Mouse (Mus musculus) midbrain, postnatal 0 days (tissue): ENCODE results near the gene Dnm2. TPM values are rescaled to one million over a fixed set of nuclear protein-coding genes. Genes with fewer than 3 reads are reported as not detected.

ENCODE experiments used
- ATAC-seq: fragments of 200-750 bp; cut with Nextera tagmentation; 2 replicates; pipeline ENCODE4 v1.8.0; 2017; ENCODE audit warnings: moderate number of reproducible peaks, mild to moderate bottlenecking, moderate TSS enrichment, moderate library complexity; ENCODE audit not compliant: low FRiP score
- DNase-seq: peaks from one replicate; pipeline ENCODE4 v3.0.0-alpha.2; 2015; ENCODE audit warnings: low spot score
- H3K27ac ChIP-seq: fragments of 300-500 bp; sonication (generic); 2 replicates; pipeline ENCODE4 v1.5.1; 2014; ENCODE audit warnings: low read depth, mild to moderate bottlenecking, low read length, mixed read lengths
- H3K27me3 ChIP-seq: fragments of 300-500 bp; sonication (generic); 2 replicates; pipeline ENCODE4 v1.6.1; 2014; ENCODE audit warnings: low read length, control low read depth, mixed read lengths; ENCODE audit not compliant: insufficient read depth
- H3K36me3 ChIP-seq: fragments of 300-500 bp; sonication (generic); 2 replicates; pipeline ENCODE4 v1.6.1; 2014; ENCODE audit warnings: low read length, control low read depth, mixed read lengths; ENCODE audit not compliant: insufficient read depth
- H3K4me1 ChIP-seq: fragments of 300-500 bp; sonication (generic); 2 replicates; pipeline ENCODE4 v1.6.1; 2014; ENCODE audit warnings: mild to moderate bottlenecking, control low read depth, antibody characterized with exemption, low read length, mixed read lengths; ENCODE audit not compliant: insufficient read depth
- H3K4me2 ChIP-seq: fragments of 300-500 bp; sonication (generic); 2 replicates; pipeline ENCODE4 v1.6.1; 2014; ENCODE audit warnings: low read depth, mild to moderate bottlenecking, low read length, mixed read lengths; ENCODE audit not compliant: poor library complexity, severe bottlenecking
- H3K4me3 ChIP-seq: fragments of 300-500 bp; sonication (generic); 2 replicates; pipeline ENCODE4 v1.5.1; 2014; ENCODE audit warnings: low read depth, mild to moderate bottlenecking, low read length, moderate library complexity
- H3K9ac ChIP-seq: fragments of 300-500 bp; sonication (generic); replicated peaks from 2 replicates; pipeline ENCODE4 v1.6.1; 2014; ENCODE audit warnings: mild to moderate bottlenecking, low read length, moderate library complexity, mixed read lengths; ENCODE audit not compliant: poor library complexity, severe bottlenecking
- H3K9me3 ChIP-seq: fragments of 300-500 bp; sonication (generic); 2 replicates; pipeline ENCODE4 v1.6.1; 2016; ENCODE audit warnings: low read length, control low read depth
- CTCF ChIP-seq: IDR thresholded peaks from 2 replicates; pipeline ENCODE4 v1.5.1; 2016; ENCODE audit warnings: antibody characterized with exemption, mild to moderate bottlenecking
- WGBS: fragments of 180-500 bp; shearing (Covaris S2); extraction: QIAGEN DNeasy Blood & Tissue Kit; methylation state at CpG from one replicate; pipeline ENCODE4 v1.1.7; 2014; 5-methylcytosine and 5-hydroxymethylcytosine counted together
- microRNA-seq: library from miRNA; unstranded; fragments of <30 nt; microRNA quantifications from one replicate; pipeline ENCODE4, GENCODE M21; 2016; ENCODE audit warnings: borderline number of aligned reads
- polyA plus RNA-seq: library from polyadenylated mRNA; unstranded; fragments of >200 nt; fragmentation: Nextera tagmentation; extraction: Ambion mirVana; gene quantifications from 2 replicates; pipeline ENCODE4 v1.2.1, GENCODE M21; 2015
- total RNA-seq: library from RNA; depleted of rRNA; stranded (reverse); fragments of >200 nt; gene quantifications from 2 replicates; pipeline ENCODE4 v1.2.3, GENCODE M21; 2014; rRNA removed

The Dnm2 gene
- total and polyA plus RNA-seq, 2 experiments from 2014 or later = 59.2 to 69.2 TPM

GRCm38 (mm10) chr9:21553607-21554273, 129.0 kb downstream of the Dnm2 start:
- DNase-seq = no peak
- no peaks in the 10 kb centered on the region for H3K9me3 ChIP-seq
- no peak overlapping the region for H3K27ac ChIP-seq
- H3K4me3 ChIP-seq = no peak overlapping the region
- peaks cover 13% of the 10 kb centered on the region; the same call in 1 of the 2 replicates for H3K36me3 ChIP-seq
- H3K4me2 ChIP-seq = no peak overlapping the region
- no peaks in the 10 kb centered on the region for H3K4me1 ChIP-seq
- TF ChIP-seq CTCF = no peak
- WGBS = 90% methylated on average over 6 of the region's 6 CpGs
- H3K27me3 ChIP-seq = no peaks in the 10 kb centered on the region
- H3K9ac ChIP-seq = no peak overlapping the region
- ATAC-seq = no peak

GRCm38 (mm10) chr9:21555198-21555742, 130.6 kb downstream of the Dnm2 start:
- no peaks in the 10 kb centered on the region for H3K27me3 ChIP-seq
- H3K9ac ChIP-seq = no peak overlapping the region
- H3K4me2 ChIP-seq = no peak overlapping the region
- H3K4me3 ChIP-seq = no peak overlapping the region
- no peaks in the 10 kb centered on the region for H3K4me1 ChIP-seq
- no peaks in the 10 kb centered on the region for H3K9me3 ChIP-seq
- DNase-seq = no peak
- no peak for TF ChIP-seq CTCF
- ATAC-seq = no peak
- WGBS = 87% methylated on average over 6 of the region's 6 CpGs
- no peak overlapping the region for H3K27ac ChIP-seq
- peaks cover 10% of the 10 kb centered on the region; the same call in 1 of the 2 replicates for H3K36me3 ChIP-seq

DNA sequence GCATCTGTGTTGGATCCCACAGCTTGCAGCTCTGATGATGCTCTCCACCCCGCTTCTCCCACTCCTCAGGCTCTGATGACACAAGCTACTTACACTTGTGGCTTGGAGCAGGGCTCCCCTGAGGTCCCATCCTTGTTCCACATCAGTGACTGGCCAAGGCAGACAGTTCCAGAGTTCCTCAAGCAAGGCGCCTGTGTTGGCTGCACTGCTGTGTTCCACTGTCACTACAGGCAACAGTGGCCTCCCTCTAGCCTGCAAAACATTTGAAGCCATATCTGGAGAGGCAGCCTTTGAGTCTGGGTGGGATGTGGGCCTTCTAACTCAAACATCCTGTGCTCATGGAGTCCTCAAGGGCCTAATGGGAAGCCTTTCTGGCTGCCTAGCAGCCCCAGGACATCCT, 132.3 kb downstream of the Dnm2 start:
- ATAC-seq (no peak), DNase-seq (peak; percentile 8)
- Histone ChIP-seq H3K9me3 (no peaks in the 10 kb centered on the region), H3K27ac (no peak overlapping the region), H3K4me3 (no peak overlapping the region), H3K9ac (no peak overlapping the region), H3K4me1 (no peaks in the 10 kb centered on the region), H3K4me2 (no peak overlapping the region), H3K27me3 (no peaks in the 10 kb centered on the region), H3K36me3 (0 out of 2 replicates have a peak, but pooled peaks cover 10% of the 10 kb centered on the region)
- no peak for TF ChIP-seq CTCF
- 90% methylated on average over 2 of the region's 2 CpGs for WGBS

Small RNA genes within 50 kb of the gene (microRNA-seq; reads per million reads assigned to microRNA genes)
- not detected for gene Mir199a-1

Other genes with a start within 250 kb of the Dnm2 start
- gene Keap1, start 185.5 kb upstream of the Dnm2 start, total RNA-seq = 72.5 and 89.7 TPM in 2 replicates
- 60.6 and 67.7 TPM in 2 replicates for gene Keap1, start 185.5 kb upstream of the Dnm2 start, polyA plus RNA-seq
- gene S1pr5, start 176.5 kb upstream of the Dnm2 start, total RNA-seq = 4.2 and 5.2 TPM in 2 replicates
- gene S1pr5, start 176.5 kb upstream of the Dnm2 start, polyA plus RNA-seq = 2.7 and 2.9 TPM in 2 replicates
- 20.3 and 26.6 TPM in 2 replicates for gene Atg4d, start 159.6 kb upstream of the Dnm2 start, total RNA-seq
- gene Atg4d, start 159.6 kb upstream of the Dnm2 start, polyA plus RNA-seq = 26.3 and 32.6 TPM in 2 replicates
- 21.9 and 25.9 TPM in 2 replicates for gene Kri1, start 136.9 kb upstream of the Dnm2 start, total RNA-seq
- 11.7 and 13.0 TPM in 2 replicates for gene Kri1, start 136.9 kb upstream of the Dnm2 start, polyA plus RNA-seq
- gene Cdkn2d, start 133.5 kb upstream of the Dnm2 start, total RNA-seq = 93.4 and 126 TPM in 2 replicates
- gene Cdkn2d, start 133.5 kb upstream of the Dnm2 start, polyA plus RNA-seq = 141 and 146 TPM in 2 replicates
- gene Ap1m2, start 112.6 kb upstream of the Dnm2 start, total RNA-seq = 3.9 and 4.7 TPM in 2 replicates
- 3.1 TPM in 2 replicates for gene Ap1m2, start 112.6 kb upstream of the Dnm2 start, polyA plus RNA-seq
- gene Slc44a2, start 104.2 kb upstream of the Dnm2 start, total RNA-seq = 58.5 and 70.7 TPM in 2 replicates
- gene Slc44a2, start 104.2 kb upstream of the Dnm2 start, polyA plus RNA-seq = 47.1 and 52.0 TPM in 2 replicates
- gene Ilf3, start 57.0 kb upstream of the Dnm2 start, total RNA-seq = 105 and 114 TPM in 2 replicates
- gene Ilf3, start 57.0 kb upstream of the Dnm2 start, polyA plus RNA-seq = 198 and 201 TPM in 2 replicates
- 37.3 and 41.0 TPM in 2 replicates for gene Qtrt1, start 13.1 kb upstream of the Dnm2 start, total RNA-seq
- 42.0 and 42.7 TPM in 2 replicates for gene Qtrt1, start 13.1 kb upstream of the Dnm2 start, polyA plus RNA-seq
- 42.5 and 46.0 TPM in 2 replicates for gene Tmed1, start 85.3 kb downstream of the Dnm2 start, total RNA-seq
- gene Tmed1, start 85.3 kb downstream of the Dnm2 start, polyA plus RNA-seq = 51.1 and 64.7 TPM in 2 replicates
- gene AB124611, start 101.3 kb downstream of the Dnm2 start, total RNA-seq = 1.4 and 1.7 TPM in 2 replicates
- gene AB124611, start 101.3 kb downstream of the Dnm2 start, polyA plus RNA-seq = 0.68 and 0.98 TPM in 2 replicates
- gene Carm1, start 122.0 kb downstream of the Dnm2 start, total RNA-seq = 85.3 and 97.4 TPM in 2 replicates
- gene Carm1, start 122.0 kb downstream of the Dnm2 start, polyA plus RNA-seq = 23.0 and 27.3 TPM in 2 replicates
- 74.6 and 85.9 TPM in 2 replicates for gene Timm29, start 167.8 kb downstream of the Dnm2 start, total RNA-seq
- gene Timm29, start 167.8 kb downstream of the Dnm2 start, polyA plus RNA-seq = 61.8 and 62.1 TPM in 2 replicates
- gene Yipf2, start 167.9 kb downstream of the Dnm2 start, total RNA-seq = 19.1 and 21.7 TPM in 2 replicates
- 17.0 and 19.5 TPM in 2 replicates for gene Yipf2, start 167.9 kb downstream of the Dnm2 start, polyA plus RNA-seq
- 173 and 195 TPM in 2 replicates for gene Smarca4, start 191.3 kb downstream of the Dnm2 start, total RNA-seq
- gene Smarca4, start 191.3 kb downstream of the Dnm2 start, polyA plus RNA-seq = 80.8 and 84.9 TPM in 2 replicates